Mouse (Mus musculus) neural tube, embryonic 11.5 days (tissue): ENCODE measurements at regions not wholly inside any gene's neighbourhood (a gene's known extent, or its start where the extent isn't known, plus 50 kb on each side); places are given as distances from the start of the nearest gene placed in this dataset.
A peak's percentile ranks its signal among the peaks of the same experiment; 100 is the strongest.

ENCODE experiments used
- ATAC-seq: fragments of 200-750 bp; cut with Nextera tagmentation; 2 replicates; pipeline ENCODE4 v1.8.0; 2017; ENCODE audit warnings: moderate number of reproducible peaks, mild to moderate bottlenecking, moderate TSS enrichment, moderate library complexity; ENCODE audit not compliant: insufficient read depth, low FRiP score, low TSS enrichment
- DNase-seq: peaks from one replicate; pipeline ENCODE4 v3.0.0-alpha.2; 2015; ENCODE audit warnings: low spot score
- H3K27ac ChIP-seq: fragments of 300-500 bp; sonication (generic); 2 replicates; pipeline ENCODE4 v1.5.1; 2014; ENCODE audit warnings: low read depth, mild to moderate bottlenecking, low read length
- H3K27me3 ChIP-seq: fragments of 300-500 bp; sonication (generic); 2 replicates; pipeline ENCODE4 v1.6.1; 2014; ENCODE audit warnings: mild to moderate bottlenecking, low read length, mixed read lengths; ENCODE audit not compliant: control insufficient read depth, insufficient read depth
- H3K36me3 ChIP-seq: fragments of 300-500 bp; sonication (generic); 2 replicates; pipeline ENCODE4 v1.6.1; 2014; ENCODE audit warnings: mild to moderate bottlenecking, low read length, moderate library complexity, mixed read lengths; ENCODE audit not compliant: control insufficient read depth, insufficient read depth
- H3K4me1 ChIP-seq: fragments of 300-500 bp; sonication (generic); 2 replicates; pipeline ENCODE4 v1.6.1; 2014; ENCODE audit warnings: low read length, mixed read lengths; ENCODE audit not compliant: control insufficient read depth, insufficient read depth
- H3K4me2 ChIP-seq: fragments of 300-500 bp; sonication (generic); 2 replicates; pipeline ENCODE4 v1.6.1; 2014; ENCODE audit warnings: low read depth, mild to moderate bottlenecking, moderate library complexity
- H3K4me3 ChIP-seq: fragments of 300-500 bp; sonication (generic); 2 replicates; pipeline ENCODE4 v1.5.1; 2014; ENCODE audit warnings: low read depth, low read length
- H3K9ac ChIP-seq: fragments of 300-500 bp; sonication (generic); 2 replicates; pipeline ENCODE4 v1.6.1; 2014; ENCODE audit warnings: mild to moderate bottlenecking, low read length
- H3K9me3 ChIP-seq: fragments of 300-500 bp; sonication (generic); 2 replicates; pipeline ENCODE4 v1.6.1; 2016; ENCODE audit warnings: low read length; ENCODE audit not compliant: control insufficient read depth
- WGBS: fragments of 180-500 bp; shearing (Covaris S2); extraction: QIAGEN DNeasy Blood & Tissue Kit; methylation state at CpG from one replicate; pipeline ENCODE4 v1.1.7; 2014; 5-methylcytosine and 5-hydroxymethylcytosine counted together

GRCm38 (mm10) chr3:38229051-38229450 lies 255.6 kb downstream of the Ankrd50 start:
- DNase-seq (no peak), ATAC-seq (no peak)
- Histone ChIP-seq H3K4me3 (no peak overlapping the region), H3K9ac (no peak overlapping the region), H3K36me3 (no peaks in the 10 kb centered on the region), H3K27me3 (no peaks in the 10 kb centered on the region), H3K27ac (no peak overlapping the region), H3K9me3 (no peaks in the 10 kb centered on the region), H3K4me2 (no peak overlapping the region), H3K4me1 (peaks cover 10% of the 10 kb centered on the region)
- 54% methylated on average over 10 of the region's 10 CpGs for WGBS

- no peak overlapping the region for H3K4me3 ChIP-seq
- no peak for ATAC-seq
- H3K36me3 ChIP-seq: no peaks in the 10 kb centered on the region
- peaks cover 8% of the 10 kb centered on the region for H3K4me1 ChIP-seq
- DNase-seq: peak; percentile 75
- no peak overlapping the region for H3K4me2 ChIP-seq
- no peaks in the 10 kb centered on the region for H3K27me3 ChIP-seq
- no peaks in the 10 kb centered on the region for H3K9me3 ChIP-seq
- 27% methylated on average over 6 of the region's 6 CpGs for WGBS
- H3K9ac ChIP-seq: no peak overlapping the region
- H3K27ac ChIP-seq: no peak overlapping the region
These were observed 257.0 kb downstream of the Ankrd50 start for GRCm38 (mm10) chr3:38227596-38227995.

GRCm38 (mm10) chr3:38227121-38227520 lies 257.5 kb downstream of the Ankrd50 start:
- no peak overlapping the region for H3K4me3 ChIP-seq
- DNase-seq (no peak), ATAC-seq (no peak)
- no peaks in the 10 kb centered on the region for H3K9me3 ChIP-seq
- H3K36me3 ChIP-seq: no peaks in the 10 kb centered on the region
- WGBS: 73% methylated on average over 9 of the region's 9 CpGs
- H3K9ac ChIP-seq: no peak overlapping the region
- no peak overlapping the region for H3K27ac ChIP-seq
- H3K4me1 ChIP-seq: peaks cover 3% of the 10 kb centered on the region
- H3K27me3 ChIP-seq: no peaks in the 10 kb centered on the region
- no peak overlapping the region for H3K4me2 ChIP-seq

GRCm38 (mm10) chr3:38226147-38226546 lies 258.5 kb downstream of the Ankrd50 start:
- DNase-seq (no peak), ATAC-seq (no peak)
- no peak overlapping the region for H3K27ac ChIP-seq
- H3K9ac ChIP-seq: no peak overlapping the region
- no peak overlapping the region for H3K4me2 ChIP-seq
- no peak overlapping the region for H3K4me3 ChIP-seq
- WGBS: 66% methylated on average over 2 of the region's 2 CpGs
- H3K4me1 ChIP-seq: no peaks in the 10 kb centered on the region
- no peaks in the 10 kb centered on the region for H3K27me3 ChIP-seq
- no peaks in the 10 kb centered on the region for H3K9me3 ChIP-seq
- no peaks in the 10 kb centered on the region for H3K36me3 ChIP-seq

- ATAC-seq (no peak), DNase-seq (no peak)
- Histone ChIP-seq H3K9me3 (no peaks in the 10 kb centered on the region), H3K4me1 (no peaks in the 10 kb centered on the region), H3K9ac (no peak overlapping the region), H3K4me3 (no peak overlapping the region), H3K27ac (no peak overlapping the region), H3K36me3 (no peaks in the 10 kb centered on the region), H3K27me3 (no peaks in the 10 kb centered on the region), H3K4me2 (no peak overlapping the region)
- 85% methylated on average over 8 of the region's 8 CpGs for WGBS
These were observed 262.8 kb downstream of the Ankrd50 start for GRCm38 (mm10) chr3:38221834-38222215.

- no peak for ATAC-seq
- WGBS: 46% methylated on average over 11 of the region's 11 CpGs
- H3K4me1 ChIP-seq: no peaks in the 10 kb centered on the region
- H3K36me3 ChIP-seq: no peaks in the 10 kb centered on the region
- no peak overlapping the region for H3K27ac ChIP-seq
- DNase-seq: peak; percentile 50
- no peak overlapping the region for H3K9ac ChIP-seq
- H3K27me3 ChIP-seq: no peaks in the 10 kb centered on the region
- H3K9me3 ChIP-seq: no peaks in the 10 kb centered on the region
- no peak overlapping the region for H3K4me2 ChIP-seq
- H3K4me3 ChIP-seq: no peak overlapping the region
These were observed 263.5 kb downstream of the Ankrd50 start for GRCm38 (mm10) chr3:38220934-38221833.

- Histone ChIP-seq H3K27me3 (no peaks in the 10 kb centered on the region), H3K36me3 (no peaks in the 10 kb centered on the region), H3K9ac (no peak overlapping the region), H3K4me3 (no peak overlapping the region), H3K4me1 (no peaks in the 10 kb centered on the region), H3K27ac (no peak overlapping the region), H3K4me2 (no peak overlapping the region), H3K9me3 (no peaks in the 10 kb centered on the region)
- no peak for ATAC-seq
- WGBS: 81% methylated on average over 3 of the region's 3 CpGs
- DNase-seq: no peak
These were observed 275.6 kb downstream of the Ankrd50 start for GRCm38 (mm10) chr3:38209081-38209480.

- no peaks in the 10 kb centered on the region for H3K36me3 ChIP-seq
- ATAC-seq: no peak
- 78% methylated on average over 1 of the region's 1 CpGs for WGBS
These were observed 276.8 kb downstream of the Ankrd50 start for GRCm38 (mm10) chr3:38207867-38208266.

More at GRCm38 (mm10) chr3:38207867-38208266, 276.8 kb downstream of the Ankrd50 start:
- H3K4me3 ChIP-seq: no peak overlapping the region
- H3K9me3 ChIP-seq: no peaks in the 10 kb centered on the region
- no peaks in the 10 kb centered on the region for H3K27me3 ChIP-seq
- no peak overlapping the region for H3K27ac ChIP-seq
- no peak for DNase-seq
- no peaks in the 10 kb centered on the region for H3K4me1 ChIP-seq
- H3K4me2 ChIP-seq: no peak overlapping the region
- H3K9ac ChIP-seq: no peak overlapping the region
